Mouse (Mus musculus) stomach, embryonic 16.5 days (tissue): Measurements from ENCODE around the gene Sumf1. TPM values are rescaled to one million over a fixed set of nuclear protein-coding genes. Genes with fewer than 3 reads are reported as not detected.
A peak's percentile ranks its signal among the peaks of the same experiment; 100 is the strongest.

Experiments
- ATAC-seq: fragments of 200-750 bp; cut with Nextera tagmentation; 2 replicates; pipeline ENCODE4 v1.8.0; 2017; ENCODE audit warnings: moderate number of reproducible peaks, moderate TSS enrichment; ENCODE audit not compliant: insufficient read depth, low FRiP score
- H3K27ac ChIP-seq: fragments of 300-500 bp; sonication (generic); 2 replicates; pipeline ENCODE4 v1.5.1; 2014; ENCODE audit warnings: low read length
- H3K27me3 ChIP-seq: fragments of 300-500 bp; sonication (generic); 2 replicates; pipeline ENCODE4 v1.6.1; 2014; ENCODE audit warnings: low read length, control low read depth, mixed read lengths; ENCODE audit not compliant: control insufficient read depth, insufficient read depth
- H3K36me3 ChIP-seq: fragments of 300-500 bp; sonication (generic); 2 replicates; pipeline ENCODE4 v1.6.1; 2014; ENCODE audit warnings: low read length; ENCODE audit not compliant: control insufficient read depth, insufficient read depth
- H3K4me1 ChIP-seq: fragments of 300-500 bp; sonication (generic); 2 replicates; pipeline ENCODE4 v1.6.1; 2014; ENCODE audit warnings: low read length, control low read depth, mixed read lengths; ENCODE audit not compliant: control insufficient read depth, insufficient read depth
- H3K4me2 ChIP-seq: fragments of 300-500 bp; sonication (generic); 2 replicates; pipeline ENCODE4 v1.6.1; 2014; ENCODE audit warnings: low read depth, low read length, mixed read lengths
- H3K4me3 ChIP-seq: fragments of 300-500 bp; sonication (generic); replicated peaks from 2 replicates; pipeline ENCODE4 v1.5.1; 2014; ENCODE audit warnings: mild to moderate bottlenecking, low read length
- H3K9ac ChIP-seq: fragments of 300-500 bp; sonication (generic); 2 replicates; pipeline ENCODE4 v1.6.1; 2014; ENCODE audit warnings: low read length
- H3K9me3 ChIP-seq: fragments of 300-500 bp; sonication (generic); replicated peaks from 2 replicates; pipeline ENCODE4 v1.6.1; 2016; ENCODE audit warnings: low read length, control low read depth; ENCODE audit not compliant: control insufficient read depth
- WGBS: fragments of 180-500 bp; shearing (Covaris S2); extraction: QIAGEN DNeasy Blood & Tissue Kit; methylation state at CpG from one replicate; pipeline ENCODE4 v1.1.7; 2014; 5-methylcytosine and 5-hydroxymethylcytosine counted together
- polyA plus RNA-seq: library from polyadenylated mRNA; unstranded; fragments of >200 nt; fragmentation: Nextera tagmentation; extraction: Ambion mirVana; gene quantifications from 2 replicates; pipeline ENCODE4 v1.2.1, GENCODE M21; 2015

The Sumf1 gene
- polyA plus RNA-seq, 1 experiment from 2014 or later = 22.6 TPM

- no peak overlapping the region for H3K27ac ChIP-seq
- H3K36me3 ChIP-seq = no peaks in the 10 kb centered on the region
- no peaks in the 10 kb centered on the region for H3K27me3 ChIP-seq
- H3K4me3 ChIP-seq = no peak overlapping the region
- H3K9ac ChIP-seq = no peak overlapping the region
- H3K4me2 ChIP-seq = no peak overlapping the region
- no peaks in the 10 kb centered on the region for H3K4me1 ChIP-seq
- no peak for ATAC-seq
- no peaks in the 10 kb centered on the region for H3K9me3 ChIP-seq
- WGBS = 80% methylated on average over 5 of the region's 5 CpGs
Observed at GRCm38 (mm10) chr6:108095445-108095844, 89.9 kb downstream of the Sumf1 start.

GRCm38 (mm10) chr6:108093449-108093848 is 91.9 kb downstream of the Sumf1 start:
- Histone ChIP-seq H3K27me3 (no peaks in the 10 kb centered on the region), H3K9ac (no peak overlapping the region), H3K9me3 (no peaks in the 10 kb centered on the region), H3K27ac (no peak overlapping the region), H3K36me3 (no peaks in the 10 kb centered on the region), H3K4me3 (no peak overlapping the region), H3K4me1 (no peaks in the 10 kb centered on the region), H3K4me2 (no peak overlapping the region)
- ATAC-seq = no peak
- WGBS = 77% methylated on average over 3 of the region's 3 CpGs

DNA sequence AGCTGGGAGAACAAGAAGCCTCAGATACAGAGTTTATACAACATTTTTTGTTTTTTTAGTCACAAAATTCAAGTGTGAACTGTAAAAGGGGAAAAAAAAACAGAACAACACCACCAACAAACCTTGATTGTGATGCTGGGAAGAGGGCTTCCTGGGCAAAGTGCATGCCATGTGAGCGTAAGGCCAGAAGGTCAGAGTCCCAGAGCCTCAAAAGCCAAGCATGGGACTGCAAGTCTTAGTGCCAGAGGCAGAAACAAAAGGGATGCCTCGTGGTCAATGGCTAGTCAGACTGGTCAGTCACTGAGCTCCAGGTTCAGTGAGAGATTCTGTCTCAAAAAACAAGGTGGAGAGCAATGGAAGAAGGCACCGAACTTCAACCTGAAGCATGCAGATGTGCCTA is 92.7 kb downstream of the Sumf1 start:
- ATAC-seq = no peak
- H3K4me2 ChIP-seq = no peak overlapping the region

GRCm38 (mm10) chr6:108091296-108091695 is 94.1 kb downstream of the Sumf1 start:
- H3K27me3 ChIP-seq = no peaks in the 10 kb centered on the region
- H3K27ac ChIP-seq = no peak overlapping the region
- H3K4me1 ChIP-seq = no peaks in the 10 kb centered on the region
- WGBS = 65% methylated on average over 1 of the region's 1 CpGs
- no peak overlapping the region for H3K4me2 ChIP-seq
- ATAC-seq = no peak
- H3K9me3 ChIP-seq = no peaks in the 10 kb centered on the region
- no peak overlapping the region for H3K9ac ChIP-seq
- H3K36me3 ChIP-seq = no peaks in the 10 kb centered on the region
- H3K4me3 ChIP-seq = no peak overlapping the region

More for the DNA sequence above, 92.7 kb downstream of the Sumf1 start:
- no peaks in the 10 kb centered on the region for H3K9me3 ChIP-seq
- H3K9ac ChIP-seq = no peak overlapping the region
- H3K4me3 ChIP-seq = no peak overlapping the region
- H3K36me3 ChIP-seq = no peaks in the 10 kb centered on the region
- no peak overlapping the region for H3K27ac ChIP-seq
- H3K4me1 ChIP-seq = no peaks in the 10 kb centered on the region
- 85% methylated on average over 3 of the region's 3 CpGs for WGBS
- H3K27me3 ChIP-seq = no peaks in the 10 kb centered on the region

GRCm38 (mm10) chr6:108075857-108076256 is 109.5 kb downstream of the Sumf1 start:
- 94% methylated on average over 7 of the region's 7 CpGs for WGBS
- ATAC-seq = no peak
- Histone ChIP-seq H3K4me1 (no peaks in the 10 kb centered on the region), H3K9ac (no peak overlapping the region), H3K4me2 (no peak overlapping the region), H3K27me3 (no peaks in the 10 kb centered on the region), H3K9me3 (no peaks in the 10 kb centered on the region), H3K4me3 (no peak overlapping the region), H3K27ac (no peak overlapping the region), H3K36me3 (peaks cover 3% of the 10 kb centered on the region; the same call in 1 of the 2 replicates)

DNA sequence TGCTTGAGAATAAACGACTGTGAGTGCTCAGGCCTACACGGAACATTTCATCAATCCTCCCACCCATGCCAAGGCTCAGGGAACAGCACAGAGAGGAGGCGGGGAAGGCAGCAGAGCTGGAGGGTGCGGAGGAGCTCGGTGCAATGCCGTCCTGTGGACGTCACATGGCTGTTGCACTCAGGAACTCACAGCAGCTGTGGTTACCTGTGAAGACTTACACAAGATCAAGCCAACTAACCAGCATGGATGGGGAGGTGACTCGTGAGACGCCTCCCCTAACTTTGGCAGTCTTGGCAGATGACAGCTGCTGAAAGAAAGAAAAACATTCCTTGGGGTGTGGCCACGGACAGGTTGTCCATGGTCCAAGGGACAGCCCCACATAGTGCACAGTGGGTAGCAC is 110.8 kb downstream of the Sumf1 start:
- no peak overlapping the region for H3K4me2 ChIP-seq
- H3K36me3 ChIP-seq = peaks cover 3% of the 10 kb centered on the region; the same call in 1 of the 2 replicates
- no peaks in the 10 kb centered on the region for H3K4me1 ChIP-seq
- no peaks in the 10 kb centered on the region for H3K9me3 ChIP-seq
- H3K27ac ChIP-seq = no peak overlapping the region
- ATAC-seq = no peak
- no peaks in the 10 kb centered on the region for H3K27me3 ChIP-seq
- WGBS = 88% methylated on average over 10 of the region's 10 CpGs
- H3K4me3 ChIP-seq = no peak overlapping the region
- no peak overlapping the region for H3K9ac ChIP-seq

GRCm38 (mm10) chr6:108073931-108074330 is 111.5 kb downstream of the Sumf1 start:
- Histone ChIP-seq H3K27ac (no peak overlapping the region), H3K9ac (no peak overlapping the region), H3K4me1 (no peaks in the 10 kb centered on the region), H3K4me2 (no peak overlapping the region), H3K9me3 (no peaks in the 10 kb centered on the region), H3K27me3 (no peaks in the 10 kb centered on the region), H3K4me3 (no peak overlapping the region), H3K36me3 (peaks cover 3% of the 10 kb centered on the region; the same call in 1 of the 2 replicates)
- ATAC-seq = no peak
- WGBS = 91% methylated on average over 2 of the region's 2 CpGs

DNA sequence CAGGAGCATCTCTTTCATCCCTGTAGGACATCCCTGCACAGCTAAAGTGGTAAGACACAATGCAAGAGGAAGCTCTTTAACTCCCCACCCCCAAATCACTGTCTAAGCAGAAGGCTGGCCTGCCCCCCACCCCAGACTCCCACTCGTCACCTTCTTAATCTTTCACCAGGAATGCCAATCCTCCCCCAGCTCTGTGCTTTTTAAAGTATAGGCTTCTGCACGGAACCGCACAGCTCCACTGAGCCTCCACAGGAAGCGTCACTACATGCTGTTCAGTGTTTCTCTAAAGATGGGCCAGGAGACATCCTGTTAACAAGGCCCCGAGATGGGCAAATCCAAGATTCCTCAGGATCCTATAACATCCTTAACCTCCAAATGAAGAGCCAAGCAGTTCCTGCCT is 112.3 kb downstream of the Sumf1 start:
- Histone ChIP-seq H3K9me3 (no peaks in the 10 kb centered on the region), H3K4me2 (no peak overlapping the region), H3K9ac (no peak overlapping the region), H3K36me3 (peaks cover 3% of the 10 kb centered on the region; the same call in 1 of the 2 replicates), H3K27me3 (no peaks in the 10 kb centered on the region), H3K27ac (no peak overlapping the region), H3K4me3 (no peak overlapping the region), H3K4me1 (no peaks in the 10 kb centered on the region)
- 87% methylated on average over 5 of the region's 5 CpGs for WGBS
- ATAC-seq = no peak

DNA sequence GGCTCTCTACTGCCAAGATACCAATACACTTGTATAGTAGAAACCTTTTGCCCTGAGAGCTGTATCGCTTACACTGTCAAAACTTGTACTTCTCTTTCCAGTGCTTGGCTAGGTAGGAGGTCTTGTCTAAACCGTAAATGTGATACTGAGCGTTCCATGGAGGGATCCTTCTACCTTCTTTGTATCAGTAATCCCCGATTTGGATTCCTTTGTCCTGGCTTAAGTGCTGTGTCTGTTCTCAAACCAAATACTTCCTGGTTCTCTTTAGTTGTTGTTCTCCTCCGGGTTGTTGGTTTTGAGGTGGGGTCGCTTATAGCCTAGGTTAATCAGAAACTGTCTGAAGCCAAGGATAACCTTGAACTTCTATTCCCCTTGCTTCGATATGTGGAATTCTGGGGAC is 114.4 kb downstream of the Sumf1 start:
- H3K27me3 ChIP-seq = no peaks in the 10 kb centered on the region
- WGBS = 86% methylated on average over 7 of the region's 7 CpGs
- H3K4me3 ChIP-seq = no peak overlapping the region
- no peak overlapping the region for H3K4me2 ChIP-seq
- peaks cover 3% of the 10 kb centered on the region; the same call in 1 of the 2 replicates for H3K36me3 ChIP-seq
- no peak overlapping the region for H3K27ac ChIP-seq
- ATAC-seq = no peak
- H3K9me3 ChIP-seq = no peaks in the 10 kb centered on the region
- H3K4me1 ChIP-seq = no peaks in the 10 kb centered on the region
- no peak overlapping the region for H3K9ac ChIP-seq

- peak overlapping the region; percentile 64 for H3K4me2 ChIP-seq
- H3K27me3 ChIP-seq = no peaks in the 10 kb centered on the region
- 0 out of 2 replicates have a peak, but pooled peaks cover 2% of the 10 kb centered on the region for H3K4me1 ChIP-seq
- H3K9me3 ChIP-seq = no peaks in the 10 kb centered on the region
- 6% methylated on average over 6 of the region's 6 CpGs for WGBS
- H3K36me3 ChIP-seq = no peaks in the 10 kb centered on the region
- peak overlapping the region; percentile 73 for H3K4me3 ChIP-seq
- ATAC-seq = no peak
- H3K27ac ChIP-seq = peak overlapping the region; percentile 96
- peak overlapping the region; percentile 65 for H3K9ac ChIP-seq
Observed at GRCm38 (mm10) chr6:108065583-108065982, 119.8 kb downstream of the Sumf1 start.
